Mouse (Mus musculus) liver, adult 2 months (tissue): ENCODE results near the gene Depdc5.

Experiments used
- CTCF ChIP-seq: fragments of 200-500 bp; IDR thresholded peaks from 2 replicates; pipeline ENCODE4 v1.5.1; 2011; ENCODE audit warnings: low read depth, low read length, control low read depth
- POLR2A ChIP-seq: fragments of 200-500 bp; IDR thresholded peaks from 2 replicates; pipeline ENCODE4 v1.6.1; 2011; ENCODE audit warnings: low read length, control low read depth; ENCODE audit not compliant: insufficient read depth; ENCODE audit errors: extremely low read depth

DNA sequence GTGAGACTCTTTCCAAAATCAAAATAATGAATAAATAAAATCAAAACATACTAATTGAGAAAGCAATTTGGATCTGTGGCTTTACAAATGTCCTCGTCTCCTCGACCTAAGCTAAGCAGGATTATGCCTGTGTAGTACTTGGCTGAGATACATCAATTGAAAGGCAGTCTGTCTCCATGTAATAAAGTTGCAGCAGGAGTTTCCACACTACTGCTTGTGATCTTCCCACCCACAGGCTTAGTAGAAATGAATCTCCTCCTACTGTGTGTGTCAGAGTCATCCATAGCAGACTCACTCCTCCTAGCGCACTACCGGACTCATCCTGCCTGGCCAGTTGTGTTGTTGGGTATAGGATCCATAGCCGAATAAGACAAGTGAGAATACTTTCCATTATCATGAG is 8.8 kb downstream of the Depdc5 start:
- TF ChIP-seq CTCF (no peak), POLR2A (no peak)
